ENCODE assay signal across 24 mouse cellular contexts in genomic region chrX:168643451-168643850, GRCm38 (mm10).
"Had no signal": no experiment of that assay in that cellular context is flagged by ENCODE, and none has a peak within 500 bp of the region (broad histone marks: within the 10 kb centered on the region; RNA-seq: fewer than 3 reads in every experiment).

No protein-coding gene starts in this region.

- H3K36me3 ChIP-seq: heart, embryonic 13.5 days; heart, embryonic 15.5 days; hindbrain, embryonic 13.5 days; hindbrain, embryonic 15.5 days; kidney, embryonic 15.5 days; limb, embryonic 10.5 days; limb, embryonic 12.5 days; liver, embryonic 12.5 days had no signal

- H3K27ac ChIP-seq: heart, adult 2 months; heart, embryonic 13.5 days; heart, embryonic 15.5 days; hindbrain, embryonic 13.5 days; hindbrain, embryonic 15.5 days; hindbrain, postnatal 0 days; kidney, embryonic 15.5 days; kidney, postnatal 0 days; limb, embryonic 10.5 days; limb, embryonic 12.5 days; liver, embryonic 12.5 days; liver, embryonic 14.5 days had no signal

- DNase-seq: gastrocnemius, postnatal 14 days; gastrocnemius, postnatal 36 days; heart, adult 11 months; heart, postnatal 14 days; heart, postnatal 36 days; kidney, adult 11 months; kidney, adult 2 months; kidney, adult 9 months; kidney, postnatal 14 days; kidney, postnatal 36 days; layer of hippocampus, adult 9-11 months; layer of hippocampus, postnatal 36 days had no signal

- H3K4me3 ChIP-seq: heart, adult 2 months; heart, embryonic 13.5 days; heart, embryonic 15.5 days; hindbrain, embryonic 13.5 days; hindbrain, embryonic 15.5 days; kidney, embryonic 15.5 days; limb, embryonic 10.5 days; limb, embryonic 12.5 days; liver, embryonic 12.5 days had no signal
